Mouse (Mus musculus) heart, adult 2 months (tissue): ENCODE data around the gene Herc6.

Source experiments
- CTCF ChIP-seq: fragments of 200-600 bp; IDR thresholded peaks from 2 replicates; pipeline ENCODE4 v1.8.1; 2022; ENCODE audit warnings: antibody characterized with exemption, mild to moderate bottlenecking, moderate library complexity
- EP300 ChIP-seq: fragments of 200-500 bp; IDR thresholded peaks from 2 replicates; pipeline ENCODE4 v1.6.1; 2011; ENCODE audit warnings: low read depth, low read length, control low read depth; ENCODE audit not compliant: insufficient read depth
- POLR2A ChIP-seq: fragments of 200-500 bp; IDR thresholded peaks from 2 replicates; pipeline ENCODE4 v1.6.1; 2011; ENCODE audit warnings: mild to moderate bottlenecking, low read depth, low read length, control low read depth; ENCODE audit not compliant: insufficient read depth

GRCm38 (mm10) chr6:57647256-57647655, 66.5 kb downstream of the Herc6 start:
- TF ChIP-seq CTCF (no peak), POLR2A (no peak), EP300 (no peak)
